Mouse (Mus musculus) ovary, postnatal 10 days (tissue): ENCODE data around the gene Chchd2.
A peak's percentile ranks its signal among the peaks of the same experiment; 100 is the strongest.

ENCODE experiments used
- DNase-seq: peaks from one replicate; pipeline ENCODE4 v3.0.0; 2022; ENCODE audit warnings: low spot score

Gene Chchd2

GRCm38 (mm10) chr5:129878946-129879345, 8.3 kb downstream of the Chchd2 start:
- DNase-seq = peak; percentile 23

DNA sequence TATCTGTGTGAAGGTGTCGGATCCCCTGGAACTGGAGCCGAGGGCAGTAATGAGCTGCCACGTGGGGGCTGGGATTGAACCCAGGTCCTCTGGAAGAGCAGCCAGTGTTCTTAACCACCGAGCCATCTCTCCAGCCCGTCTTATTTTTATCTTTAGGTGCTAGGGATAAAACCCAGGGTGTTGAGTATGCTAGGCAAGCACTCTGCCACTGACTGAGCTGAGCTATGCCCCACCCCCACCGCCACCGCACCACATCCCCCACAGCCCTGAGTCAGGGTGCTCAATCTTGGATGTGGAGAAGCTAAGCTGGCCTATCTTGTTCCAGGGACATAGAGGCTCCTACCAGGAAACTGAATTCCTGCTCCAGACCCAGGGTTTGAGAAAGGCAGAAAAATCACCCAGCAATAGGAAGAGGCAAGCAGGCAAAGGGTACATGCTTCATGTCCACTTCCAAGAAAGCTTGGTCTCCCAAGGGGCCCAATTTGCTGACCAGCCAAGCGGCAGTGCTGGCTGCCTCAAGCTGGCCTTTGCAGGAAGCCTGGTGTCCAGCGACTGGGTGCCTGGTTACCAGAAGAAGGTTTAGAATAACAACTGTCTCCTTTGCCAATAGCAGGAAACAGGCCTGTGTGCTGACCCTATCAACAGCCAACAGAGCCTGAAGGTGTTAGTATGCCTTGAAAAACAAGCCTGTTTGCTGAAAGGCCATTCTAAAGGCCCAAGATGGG, 9.4 kb downstream of the Chchd2 start:
- DNase-seq = no peak

GRCm38 (mm10) chr5:129875098-129875497, 12.2 kb downstream of the Chchd2 start:
- DNase-seq = no peak

GRCm38 (mm10) chr5:129873942-129874341, 13.3 kb downstream of the Chchd2 start:
- DNase-seq = no peak

DNA sequence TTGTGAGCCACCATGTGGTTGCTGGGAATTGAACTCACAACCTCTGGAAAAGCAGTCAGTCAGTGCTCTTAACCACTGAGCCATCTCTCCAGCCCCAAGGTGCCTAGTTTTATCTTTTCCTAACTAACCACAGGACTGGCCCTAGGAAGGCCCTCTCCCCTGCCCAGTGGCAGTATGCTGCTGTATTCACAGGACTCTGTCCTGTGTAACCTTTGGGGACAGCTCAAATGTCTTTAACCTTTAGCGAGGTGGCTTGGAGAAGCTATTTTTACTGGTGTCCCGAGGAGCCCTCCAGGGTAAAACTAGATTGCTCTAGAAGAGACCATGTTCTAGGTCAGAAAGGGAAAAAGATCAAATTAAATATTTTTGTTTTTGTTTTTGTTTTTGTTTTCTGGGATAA, 16.0 kb downstream of the Chchd2 start:
- DNase-seq = no peak

- no peak for DNase-seq
Observed at GRCm38 (mm10) chr5:129869238-129869995, 17.9 kb downstream of the Chchd2 start.

DNA sequence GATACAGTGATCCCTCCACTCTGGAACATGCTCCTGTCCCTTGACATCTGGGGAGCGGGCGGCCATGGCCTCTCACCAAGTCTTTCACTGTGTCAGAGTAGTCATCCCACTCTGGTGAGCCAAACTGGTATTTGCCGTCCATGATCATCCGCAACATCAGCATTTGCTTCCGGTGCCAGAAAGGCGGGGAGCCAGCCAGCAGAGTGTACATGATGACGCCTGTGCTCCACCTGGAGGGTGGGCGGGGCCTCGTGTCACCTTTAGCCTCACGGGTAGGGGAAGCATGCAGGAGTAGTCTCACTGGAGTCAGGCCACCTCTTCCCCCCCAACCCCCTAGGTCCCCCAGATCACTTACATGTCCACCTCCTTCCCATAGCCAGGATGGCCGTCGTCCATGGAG, 21.4 kb downstream of the Chchd2 start:
- no peak for DNase-seq

DNA sequence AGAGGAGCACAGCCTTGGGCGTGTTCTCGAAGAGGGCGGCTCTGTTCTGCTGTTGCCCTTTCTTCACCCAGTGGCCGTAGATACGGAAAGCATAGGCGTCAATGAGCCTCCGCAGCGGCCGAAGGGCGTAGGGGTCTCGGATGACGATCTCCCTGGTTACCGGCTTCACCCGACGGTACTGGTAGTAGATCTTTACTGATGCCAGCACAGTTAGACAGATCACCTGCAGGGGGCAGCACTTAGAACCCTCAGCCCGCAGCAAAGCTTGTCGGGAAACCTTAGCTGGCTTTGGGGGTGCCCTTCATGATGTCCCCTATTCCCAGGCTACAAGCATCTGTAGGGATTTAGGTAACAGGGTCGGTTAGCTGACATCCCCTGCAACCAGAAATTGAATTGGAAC, 22.8 kb downstream of the Chchd2 start:
- no peak for DNase-seq

GRCm38 (mm10) chr5:129862325-129862724, 24.9 kb downstream of the Chchd2 start:
- DNase-seq = no peak

- no peak for DNase-seq
Observed at GRCm38 (mm10) chr5:129856414-129856813, 30.9 kb downstream of the Chchd2 start.

- DNase-seq = no peak
Observed at GRCm38 (mm10) chr5:129855163-129855562, 32.1 kb downstream of the Chchd2 start.

DNA sequence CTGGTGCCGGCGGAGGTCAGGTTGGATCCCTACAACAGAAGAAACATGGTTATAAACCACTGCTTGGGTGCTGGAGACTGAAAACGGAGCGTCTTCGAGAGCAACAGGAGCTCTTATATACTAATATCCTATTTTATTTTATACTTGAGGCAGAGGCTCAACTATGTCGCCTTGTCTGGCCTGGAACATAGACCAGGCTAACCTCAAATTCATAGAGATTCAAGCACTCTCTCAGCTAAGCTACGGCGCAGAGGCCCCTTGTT, 39.8 kb downstream of the Chchd2 start:
- no peak for DNase-seq

DNA sequence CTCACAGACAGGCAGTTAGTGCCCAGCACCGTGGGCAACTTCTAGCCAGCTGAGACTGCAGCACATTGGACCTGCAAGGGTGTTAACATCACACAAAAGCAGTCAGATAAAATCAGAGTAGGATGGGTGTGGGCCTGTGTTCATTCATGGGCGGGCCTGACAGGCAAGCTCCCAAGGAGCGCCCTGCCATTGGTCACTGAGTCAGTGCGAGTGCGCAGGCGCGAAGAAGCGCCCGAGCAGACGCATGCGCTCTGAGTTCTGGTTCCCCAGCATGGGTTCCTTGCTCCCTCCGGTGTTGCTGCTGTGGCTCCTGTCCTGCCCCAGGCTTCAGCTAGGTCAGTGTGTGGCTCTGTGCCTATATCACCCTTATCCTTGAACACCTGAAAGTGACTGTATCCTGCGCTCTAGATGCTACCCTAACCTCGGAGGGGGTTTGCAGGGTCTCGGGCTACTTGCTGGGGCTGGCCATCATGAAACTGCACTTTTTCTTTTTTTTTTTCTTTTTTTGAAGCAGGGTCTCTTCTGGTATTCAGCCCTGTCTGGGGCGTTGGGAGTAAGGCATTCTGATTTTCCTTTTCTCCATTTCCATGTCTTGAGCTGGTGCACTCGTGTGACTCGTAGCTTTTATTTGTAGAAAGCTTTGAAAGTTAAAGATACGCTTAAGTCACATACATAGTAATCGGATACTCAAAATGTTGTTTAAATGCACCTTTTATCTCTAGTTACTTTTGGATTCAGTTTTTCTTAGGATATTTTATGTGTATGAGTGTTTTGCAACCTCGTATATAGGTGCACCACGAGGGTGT, 40.3 kb downstream of the Chchd2 start, which contains the start of gene Sumf2:
Sumf2 (plus strand) TSS at position 235 of the 806 bp plus-strand sequence.
- peak; percentile 96 for DNase-seq

DNA sequence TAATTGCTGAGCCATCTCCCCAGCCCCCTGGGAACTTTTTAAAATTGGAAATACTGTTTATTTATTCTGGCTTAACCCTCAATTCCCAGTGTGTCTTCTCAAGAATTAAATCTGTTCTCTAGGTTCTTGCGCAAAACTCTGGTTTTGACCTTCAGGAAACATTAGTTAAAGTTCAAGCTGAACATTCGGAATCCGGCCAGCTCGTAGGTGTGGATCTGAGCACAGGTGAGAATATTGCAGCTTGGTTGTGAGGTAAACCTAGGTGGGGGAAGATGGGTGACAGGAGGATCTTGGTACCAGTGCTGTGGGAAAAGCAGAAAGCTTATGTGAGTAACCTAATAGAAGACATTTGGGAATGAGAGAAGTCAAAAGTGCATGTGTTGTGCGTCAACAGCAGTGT, 42.4 kb downstream of the Chchd2 start:
- no peak for DNase-seq
